Mouse (Mus musculus) gastrocnemius, postnatal 14 days (tissue): Measurements from ENCODE around the gene Slc35g3. TPM values are rescaled to one million over a fixed set of nuclear protein-coding genes. Genes with fewer than 3 reads are reported as not detected.

ENCODE experiments used
- DNase-seq: peaks from one replicate; pipeline ENCODE4 v3.0.0; 2021; ENCODE audit warnings: mixed read lengths
- intact Hi-C: fragments of 180-260 bp; cut with DNase I; formaldehyde crosslinking; loops from one replicate; pipeline ENCODE4 v1.15.1; 2025; ENCODE audit warnings: low total_unique reads
- total RNA-seq, 2 experiments: library from RNA; stranded (reverse); gene quantifications; 2 replicates each; pipeline ENCODE4 v1.2.3; 2021

Slc35g3 gene
- total RNA-seq, 2 experiments from 2014 or later = not detected

DNA sequence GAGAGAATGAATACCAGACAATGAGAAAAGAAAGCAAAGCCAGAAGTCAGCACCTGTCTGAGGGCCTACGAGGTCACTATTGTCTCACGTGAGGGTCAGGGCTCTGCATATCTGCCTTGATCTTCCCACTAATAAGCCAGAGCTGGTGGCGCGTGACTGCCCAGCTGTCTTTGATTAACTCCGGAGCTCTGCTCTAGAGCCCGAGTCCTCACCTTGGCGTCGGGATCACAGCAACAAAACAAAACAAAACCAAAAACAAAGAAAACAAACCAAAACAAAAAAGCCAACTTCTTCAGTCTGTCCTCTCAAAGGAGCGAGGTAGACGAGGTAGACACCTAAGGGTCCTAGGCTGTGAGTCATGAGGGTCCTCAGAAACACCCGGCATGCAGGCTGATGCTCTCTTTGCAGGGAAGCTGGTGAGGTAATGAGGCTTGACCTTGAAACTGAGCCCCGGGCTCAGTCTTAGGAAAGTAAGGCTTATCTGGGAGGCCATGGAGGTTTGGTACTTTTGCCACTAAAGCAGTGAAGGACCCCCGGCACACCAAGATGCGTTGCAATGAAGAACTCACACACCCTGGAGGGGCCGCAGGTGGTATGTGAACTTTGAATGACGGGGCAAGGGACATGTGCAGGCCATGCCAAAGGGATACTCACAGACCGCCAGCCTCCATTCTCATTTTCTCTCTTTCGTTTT lies 47.0 kb downstream of the Slc35g3 start:
- DNase-seq = no peak
- intact Hi-C loops = no loop called here

GRCm38 (mm10) chr11:69712954-69713672 lies 48.7 kb downstream of the Slc35g3 start:
- intact Hi-C loops = no loop called here
- no peak for DNase-seq

GRCm38 (mm10) chr11:69711082-69711481 lies 50.7 kb downstream of the Slc35g3 start:
- DNase-seq = no peak
- intact Hi-C loops = no loop called here

GRCm38 (mm10) chr11:69710470-69710869 lies 51.3 kb downstream of the Slc35g3 start:
- DNase-seq = no peak

More at GRCm38 (mm10) chr11:69710470-69710869, 51.3 kb downstream of the Slc35g3 start:
- intact Hi-C loops = no loop called here

Other genes with a start within 250 kb of the Slc35g3 start
- gene Dnah2, start 212.9 kb downstream of the Slc35g3 start, total RNA-seq = under 1 TPM; 0.06 to 0.07 TPM
- gene Efnb3, start 201.8 kb downstream of the Slc35g3 start, total RNA-seq = 1 to 10 TPM in 1 of 2 experiments, under 1 TPM in 1; 0.71 to 1.3 TPM
- gene Wrap53, start 181.7 kb downstream of the Slc35g3 start, total RNA-seq = 1 to 10 TPM; 3.5 to 4.0 TPM
- 10 to 100 TPM; 15.2 to 22.7 TPM for gene Trp53, start 181.6 kb downstream of the Slc35g3 start, total RNA-seq
- 100 to 1,000 TPM; 384 to 403 TPM for gene Atp1b2, start 156.0 kb downstream of the Slc35g3 start, total RNA-seq
- gene Shbg, start 144.1 kb downstream of the Slc35g3 start, total RNA-seq = under 1 TPM; 0.38 to 0.47 TPM
- gene Sat2, start 139.9 kb downstream of the Slc35g3 start, total RNA-seq = 1 to 10 TPM; 4.9 to 5.0 TPM
- gene Fxr2, start 129.0 kb downstream of the Slc35g3 start, total RNA-seq = 10 to 100 TPM; 55.3 to 66.5 TPM
- not detected for gene Sox15, start 106.7 kb downstream of the Slc35g3 start, total RNA-seq
- 10 to 100 TPM; 11.8 to 12.1 TPM for gene Mpdu1, start 99.3 kb downstream of the Slc35g3 start, total RNA-seq
- gene Cd68, start 95.8 kb downstream of the Slc35g3 start, total RNA-seq = 1 to 10 TPM; 4.0 to 4.6 TPM
- gene Eif4a1, start 89.5 kb downstream of the Slc35g3 start, total RNA-seq = 100 to 1,000 TPM; 141 to 170 TPM
- 10 to 100 TPM; 22.4 to 23.2 TPM for gene Senp3, start 79.9 kb downstream of the Slc35g3 start, total RNA-seq
- gene Tnfsf13, start 76.2 kb downstream of the Slc35g3 start, total RNA-seq = 1 to 10 TPM; 1.3 to 1.8 TPM
- gene Tnfsf12, start 66.1 kb downstream of the Slc35g3 start, total RNA-seq = 10 to 100 TPM; 14.0 to 14.8 TPM
- gene Tnfsfm13, start 65.9 kb downstream of the Slc35g3 start, total RNA-seq = 1 to 10 TPM; 2.2 to 3.0 TPM
- 10 to 100 TPM; 36.4 to 39.1 TPM for gene Polr2a, start 3.3 kb downstream of the Slc35g3 start, total RNA-seq
- gene Zbtb4, start 3.9 kb upstream of the Slc35g3 start, total RNA-seq = 10 to 100 TPM; 18.2 to 21.3 TPM
- 10 to 100 TPM; 75.5 to 80.7 TPM for gene Chrnb1, start 34.0 kb upstream of the Slc35g3 start, total RNA-seq
- 1 to 10 TPM; 6.6 to 8.0 TPM for gene Fgf11, start 39.9 kb upstream of the Slc35g3 start, total RNA-seq
- gene Tmem102, start 43.7 kb upstream of the Slc35g3 start, total RNA-seq = under 1 TPM; 0.16 to 0.27 TPM
- gene Gm39566, start 53.3 kb upstream of the Slc35g3 start, total RNA-seq = not detected
- gene Spem2, start 56.5 kb upstream of the Slc35g3 start, total RNA-seq = not detected
- gene Spem1, start 60.2 kb upstream of the Slc35g3 start, total RNA-seq = not detected
- 1 to 10 TPM; 6.8 to 7.4 TPM for gene Nlgn2, start 75.8 kb upstream of the Slc35g3 start, total RNA-seq
- gene Tmem256, start 76.5 kb upstream of the Slc35g3 start, total RNA-seq = 100 to 1,000 TPM; 104 to 108 TPM
- gene Plscr3, start 84.4 kb upstream of the Slc35g3 start, total RNA-seq = 10 to 100 TPM; 16.5 to 22.4 TPM
- gene Tnk1, start 96.8 kb upstream of the Slc35g3 start, total RNA-seq = under 1 TPM in 1 of 2 experiments, not detected in 1; 0.10 TPM
- not detected for gene Tmem95, start 116.0 kb upstream of the Slc35g3 start, total RNA-seq
- gene Kctd11, start 119.4 kb upstream of the Slc35g3 start, total RNA-seq = 1 to 10 TPM; 2.0 TPM
- gene Acap1, start 133.6 kb upstream of the Slc35g3 start, total RNA-seq = under 1 TPM; 0.33 to 0.55 TPM
- gene 2810408A11Rik, start 139.0 kb upstream of the Slc35g3 start, total RNA-seq = under 1 TPM; 0.62 to 0.84 TPM
- gene Neurl4, start 139.1 kb upstream of the Slc35g3 start, total RNA-seq = 10 to 100 TPM; 27.2 to 29.1 TPM
- 10 to 100 TPM; 21.8 to 24.2 TPM for gene Gps2, start 151.9 kb upstream of the Slc35g3 start, total RNA-seq
- gene Eif5a, start 160.0 kb upstream of the Slc35g3 start, total RNA-seq = 100 to 1,000 TPM; 567 to 637 TPM
- 1 to 10 TPM; 2.1 to 4.3 TPM for gene Ybx2, start 173.8 kb upstream of the Slc35g3 start, total RNA-seq
- gene Slc2a4, start 186.2 kb upstream of the Slc35g3 start, total RNA-seq = 100 to 1,000 TPM; 158 to 236 TPM
- gene Cldn7, start 202.8 kb upstream of the Slc35g3 start, total RNA-seq = under 1 TPM in 1 of 2 experiments, not detected in 1; 0.72 TPM
- 100 to 1,000 TPM; 185 to 209 TPM for gene Ctdnep1, start 219.2 kb upstream of the Slc35g3 start, total RNA-seq
- gene Elp5, start 220.5 kb upstream of the Slc35g3 start, total RNA-seq = 10 to 100 TPM; 43.0 to 52.9 TPM
- 100 to 1,000 TPM; 170 to 180 TPM for gene Gabarap, start 229.2 kb upstream of the Slc35g3 start, total RNA-seq
- 10 to 100 TPM; 20.4 to 20.7 TPM for gene Phf23, start 233.8 kb upstream of the Slc35g3 start, total RNA-seq
- gene Dvl2, start 238.6 kb upstream of the Slc35g3 start, total RNA-seq = 1 to 10 TPM; 5.1 to 7.8 TPM